Mouse (Mus musculus) forebrain, embryonic 15.5 days (tissue): ENCODE results near the gene Emilin3. TPM values are rescaled to one million over a fixed set of nuclear protein-coding genes. Genes with fewer than 3 reads are reported as not detected.

ENCODE experiments used
- ATAC-seq: fragments of 200-750 bp; cut with Nextera tagmentation; replicated peaks from 2 replicates; pipeline ENCODE4 v1.8.0; 2017; ENCODE audit warnings: mild to moderate bottlenecking, moderate TSS enrichment, moderate library complexity
- H3K27ac ChIP-seq: fragments of 300-500 bp; sonication (generic); replicated peaks from 2 replicates; pipeline ENCODE4 v1.5.1; 2015; ENCODE audit warnings: mild to moderate bottlenecking, inconsistent platforms
- H3K27me3 ChIP-seq: fragments of 300-500 bp; sonication (generic); 2 replicates; pipeline ENCODE4 v1.6.1; 2015; ENCODE audit warnings: inconsistent platforms
- H3K36me3 ChIP-seq: fragments of 300-500 bp; sonication (generic); 2 replicates; pipeline ENCODE4 v1.6.1; 2015; ENCODE audit warnings: mild to moderate bottlenecking, inconsistent platforms
- H3K4me1 ChIP-seq: fragments of 300-500 bp; sonication (generic); 2 replicates; pipeline ENCODE4 v1.6.1; 2015; ENCODE audit warnings: inconsistent platforms
- H3K4me2 ChIP-seq: fragments of 300-500 bp; sonication (generic); replicated peaks from 2 replicates; pipeline ENCODE4 v1.6.1; 2015; ENCODE audit warnings: mild to moderate bottlenecking, inconsistent platforms
- H3K4me3 ChIP-seq: fragments of 300-500 bp; sonication (generic); 2 replicates; pipeline ENCODE4 v1.5.1; 2015; ENCODE audit warnings: mild to moderate bottlenecking, inconsistent platforms
- H3K9ac ChIP-seq: fragments of 300-500 bp; sonication (generic); replicated peaks from 2 replicates; pipeline ENCODE4 v1.6.1; 2015; ENCODE audit warnings: mild to moderate bottlenecking, inconsistent platforms
- H3K9me3 ChIP-seq: fragments of 300-500 bp; sonication (generic); 2 replicates; pipeline ENCODE4 v1.6.1; 2016; ENCODE audit warnings: inconsistent platforms
- WGBS: fragments of 180-500 bp; shearing (Covaris S2); methylation state at CpG from one replicate; pipeline ENCODE4 v1.1.7; 2015; ENCODE audit warnings: mixed read lengths; 5-methylcytosine and 5-hydroxymethylcytosine counted together
- polyA plus RNA-seq: library from polyadenylated mRNA; unstranded; fragments of >200 nt; fragmentation: Nextera tagmentation; extraction: Ambion mirVana; gene quantifications from 2 replicates; pipeline ENCODE4 v1.2.1, GENCODE M21; 2015

Emilin3 gene
- polyA plus RNA-seq, 1 experiment from 2014 or later: 0.34 TPM

DNA sequence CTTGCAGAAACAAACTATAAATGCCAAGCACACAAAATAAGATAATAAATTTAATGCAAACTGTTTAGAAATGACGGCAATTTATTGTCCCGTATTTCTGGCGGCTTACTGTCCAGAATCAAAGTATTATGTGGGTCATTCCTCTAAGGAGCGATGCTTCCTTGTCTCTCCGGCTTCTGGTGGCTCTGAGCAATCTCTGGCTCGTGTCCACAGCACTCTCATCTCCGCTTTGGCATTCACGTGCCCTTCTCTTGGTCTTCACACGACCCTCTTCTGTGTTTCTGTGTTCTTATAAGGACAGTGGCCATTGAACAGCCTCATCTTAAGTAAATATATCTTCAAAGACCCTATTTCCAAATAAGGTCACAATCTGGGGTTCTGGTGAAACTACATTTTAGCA, 2.5 kb upstream of the Emilin3 start:
- no peak for ATAC-seq
- H3K27me3 ChIP-seq: peaks cover 40% of the 10 kb centered on the region

DNA sequence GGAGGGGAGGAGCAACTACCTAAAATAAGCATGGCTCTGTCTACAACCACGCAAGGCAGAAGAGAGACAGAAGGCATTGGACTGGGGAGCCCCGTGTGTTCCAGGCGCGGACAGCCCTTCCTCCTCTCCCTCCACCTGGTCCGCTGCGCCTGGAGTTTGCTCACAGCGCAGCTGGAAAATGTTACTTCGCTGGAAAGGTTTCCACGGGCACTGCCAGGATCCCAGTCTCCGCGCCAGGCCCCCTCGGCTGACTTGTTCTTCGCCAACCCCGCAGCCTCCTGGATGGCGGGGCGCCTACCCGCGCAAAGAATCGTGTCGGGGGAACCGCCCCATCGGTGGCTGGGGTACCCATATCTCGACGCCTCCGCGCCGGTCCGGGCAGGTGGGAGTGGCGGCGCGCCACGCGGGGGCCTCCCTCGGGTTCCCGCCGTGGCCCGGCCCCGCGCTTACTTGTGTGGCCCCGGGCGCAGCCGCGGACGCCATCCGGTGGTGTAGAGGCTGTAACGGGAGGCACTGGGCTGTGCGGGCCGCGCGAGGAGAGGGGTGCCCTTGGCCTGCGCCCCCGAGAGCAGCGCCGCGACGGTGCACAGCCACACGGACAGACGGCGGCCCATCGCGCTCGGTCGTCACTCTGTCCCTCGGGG, 448 bp downstream of the Emilin3 start:
- Histone ChIP-seq H3K9ac (peak overlapping the region; percentile 36), H3K36me3 (no peaks in the 10 kb centered on the region), H3K4me3 (peak overlapping the region; percentile 44), H3K27ac (no peak overlapping the region), H3K27me3 (peaks cover 40% of the 10 kb centered on the region), H3K4me2 (peak overlapping the region; percentile 87), H3K9me3 (no peaks in the 10 kb centered on the region), H3K4me1 (peaks cover 20% of the 10 kb centered on the region)
- WGBS: 1% methylated on average over 64 of the region's 64 CpGs
- peak; percentile 59 for ATAC-seq

More for the DNA sequence above, 2.5 kb upstream of the Emilin3 start:
- H3K9ac ChIP-seq: no peak overlapping the region
- H3K27ac ChIP-seq: no peak overlapping the region
- peaks cover 20% of the 10 kb centered on the region for H3K4me1 ChIP-seq
- 88% methylated on average over 9 of the region's 9 CpGs for WGBS
- no peak overlapping the region for H3K4me3 ChIP-seq
- H3K4me2 ChIP-seq: no peak overlapping the region
- no peaks in the 10 kb centered on the region for H3K9me3 ChIP-seq
- H3K36me3 ChIP-seq: no peaks in the 10 kb centered on the region

DNA sequence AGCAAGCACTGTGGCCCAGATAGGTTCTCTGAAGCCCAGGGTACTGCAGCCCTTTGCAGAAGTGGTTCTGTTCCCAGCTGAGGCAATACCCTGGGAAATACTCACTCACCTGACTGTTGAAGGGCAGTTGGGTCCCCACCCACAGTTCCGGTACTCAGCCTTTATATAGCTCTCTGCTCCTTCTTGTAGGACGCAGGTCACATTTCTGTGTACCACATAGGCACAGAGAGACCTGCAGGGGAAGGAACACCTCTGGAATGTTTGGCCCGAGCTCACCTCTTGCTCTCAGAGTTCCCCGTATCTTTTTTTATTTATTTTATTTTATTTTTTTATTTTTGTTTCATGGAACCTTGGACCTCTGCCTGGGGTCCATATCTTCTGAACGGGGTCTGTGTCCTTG, 1.5 kb downstream of the Emilin3 start:
- H3K4me1 ChIP-seq: peaks cover 13% of the 10 kb centered on the region
- ATAC-seq: no peak
- peaks cover 40% of the 10 kb centered on the region for H3K27me3 ChIP-seq
- 90% methylated on average over 5 of the region's 5 CpGs for WGBS
- no peaks in the 10 kb centered on the region for H3K9me3 ChIP-seq
- H3K36me3 ChIP-seq: no peaks in the 10 kb centered on the region
- H3K4me3 ChIP-seq: no peak overlapping the region
- no peak overlapping the region for H3K27ac ChIP-seq
- H3K4me2 ChIP-seq: no peak overlapping the region
- no peak overlapping the region for H3K9ac ChIP-seq

DNA sequence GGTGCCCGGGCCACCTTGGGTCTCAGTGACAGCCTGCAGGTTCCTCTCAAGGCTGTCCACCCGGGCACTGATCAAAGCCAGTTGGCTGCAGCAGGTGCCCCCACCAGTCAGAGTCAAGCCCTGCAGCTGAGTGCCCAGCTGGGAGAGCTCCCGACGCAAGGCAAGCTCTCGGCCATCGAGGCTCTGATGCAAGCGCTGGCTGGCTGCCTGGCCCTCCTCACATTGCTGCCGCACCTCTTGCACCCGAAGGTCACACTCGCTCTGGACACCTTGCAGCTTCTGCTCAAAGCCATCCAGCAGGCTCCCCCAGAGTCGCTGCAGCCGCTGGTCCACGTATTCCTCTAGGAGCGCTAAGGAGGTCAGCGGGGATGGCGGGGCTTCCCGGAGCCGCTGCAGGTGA, 3.5 kb downstream of the Emilin3 start:
- 69% methylated on average over 18 of the region's 18 CpGs for WGBS
- Histone ChIP-seq H3K4me2 (no peak overlapping the region), H3K27ac (no peak overlapping the region), H3K4me3 (no peak overlapping the region), H3K4me1 (peaks cover 13% of the 10 kb centered on the region), H3K27me3 (peaks cover 31% of the 10 kb centered on the region), H3K9me3 (no peaks in the 10 kb centered on the region), H3K36me3 (no peaks in the 10 kb centered on the region), H3K9ac (no peak overlapping the region)
- ATAC-seq: no peak

DNA sequence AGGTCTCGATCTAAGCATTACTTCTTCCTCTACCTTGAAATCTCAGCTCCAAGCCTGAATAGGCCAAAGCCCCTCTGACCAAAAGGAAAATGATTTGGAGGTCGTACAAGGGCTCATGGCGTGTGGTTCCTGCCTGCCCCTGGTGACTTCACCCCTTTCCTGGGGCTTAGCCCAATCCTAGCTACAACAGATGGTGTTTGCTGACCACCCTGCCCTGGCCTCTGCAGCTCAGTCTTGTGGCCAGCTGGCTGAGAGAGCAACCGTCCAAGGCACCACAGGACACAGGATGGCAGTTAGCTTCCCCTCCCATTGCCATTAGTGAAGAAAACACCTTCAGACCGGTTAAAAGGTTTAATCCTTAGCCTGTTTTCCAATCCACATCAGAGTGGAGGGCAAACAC, 6.0 kb downstream of the Emilin3 start:
- H3K27me3 ChIP-seq: peaks cover 10% of the 10 kb centered on the region
- H3K4me1 ChIP-seq: no peaks in the 10 kb centered on the region
- H3K4me3 ChIP-seq: no peak overlapping the region
- no peaks in the 10 kb centered on the region for H3K9me3 ChIP-seq
- no peaks in the 10 kb centered on the region for H3K36me3 ChIP-seq
- ATAC-seq: no peak
- H3K27ac ChIP-seq: no peak overlapping the region
- 77% methylated on average over 5 of the region's 5 CpGs for WGBS
- no peak overlapping the region for H3K4me2 ChIP-seq
- H3K9ac ChIP-seq: no peak overlapping the region

DNA sequence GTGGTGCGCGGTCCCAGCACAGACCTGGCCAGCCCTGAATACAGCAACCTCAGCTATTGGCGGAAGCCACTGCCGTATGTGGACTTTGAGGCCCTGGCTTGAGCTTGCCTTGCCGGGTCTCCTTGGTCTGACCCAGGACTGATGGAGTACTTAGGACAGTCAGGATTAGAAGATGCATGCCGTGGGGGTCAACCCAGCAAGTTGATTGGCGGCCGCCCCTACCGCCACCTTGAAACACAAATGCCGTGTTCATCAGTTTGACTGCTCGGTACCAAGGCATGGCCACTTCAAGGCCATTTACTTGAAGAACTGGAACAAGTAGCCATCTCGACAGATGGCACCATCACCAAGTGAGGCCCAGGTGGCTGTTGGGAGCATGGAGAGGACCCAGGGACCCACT, 6.8 kb downstream of the Emilin3 start:
- Histone ChIP-seq H3K4me1 (no peaks in the 10 kb centered on the region), H3K36me3 (no peaks in the 10 kb centered on the region), H3K27me3 (peaks cover 2% of the 10 kb centered on the region; the same call in 1 of the 2 replicates), H3K4me2 (no peak overlapping the region), H3K4me3 (no peak overlapping the region), H3K9ac (no peak overlapping the region), H3K27ac (no peak overlapping the region), H3K9me3 (no peaks in the 10 kb centered on the region)
- 95% methylated on average over 12 of the region's 12 CpGs for WGBS
- no peak for ATAC-seq

DNA sequence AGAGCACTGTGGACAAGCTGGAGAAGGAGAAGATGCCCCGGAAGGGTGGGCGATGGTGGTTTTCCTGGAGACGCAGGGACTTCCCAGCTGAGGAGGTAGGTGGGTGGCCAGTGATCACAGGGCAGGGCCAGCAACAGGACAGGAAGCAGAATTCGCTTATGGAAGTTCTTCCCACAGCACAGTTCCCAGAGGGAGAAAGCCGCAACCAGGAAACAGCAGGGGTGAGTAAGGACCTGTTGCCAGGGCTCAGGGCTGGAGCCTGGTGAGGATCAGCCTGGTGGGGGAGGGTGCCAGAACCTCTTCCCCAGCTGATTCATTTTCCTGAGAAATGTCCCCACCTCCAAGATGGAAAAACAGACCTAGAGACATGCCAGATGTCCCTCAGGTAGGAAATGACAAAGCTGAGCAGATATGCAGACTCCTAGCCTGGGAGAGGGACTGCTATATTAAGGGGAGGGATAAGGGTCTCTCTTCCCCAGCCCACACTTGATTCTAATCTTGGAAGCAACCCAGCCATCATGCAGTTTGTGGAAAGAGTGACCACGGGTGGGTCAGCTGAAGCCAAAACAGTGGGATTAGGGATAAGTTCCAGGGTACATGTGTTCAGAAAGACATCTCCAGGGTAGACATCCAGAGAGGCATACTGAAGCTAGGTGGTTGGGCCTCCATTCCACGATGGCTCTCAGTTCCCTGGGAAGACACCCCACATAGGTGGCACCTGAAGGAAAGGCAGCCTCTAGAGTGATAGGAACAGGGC, 10.3 kb downstream of the Emilin3 start:
- WGBS: 87% methylated on average over 7 of the region's 7 CpGs
- Histone ChIP-seq H3K9me3 (no peaks in the 10 kb centered on the region), H3K27me3 (no peaks in the 10 kb centered on the region), H3K4me2 (no peak overlapping the region), H3K4me1 (no peaks in the 10 kb centered on the region), H3K9ac (no peak overlapping the region), H3K27ac (no peak overlapping the region), H3K4me3 (no peak overlapping the region), H3K36me3 (no peaks in the 10 kb centered on the region)
- ATAC-seq: no peak

DNA sequence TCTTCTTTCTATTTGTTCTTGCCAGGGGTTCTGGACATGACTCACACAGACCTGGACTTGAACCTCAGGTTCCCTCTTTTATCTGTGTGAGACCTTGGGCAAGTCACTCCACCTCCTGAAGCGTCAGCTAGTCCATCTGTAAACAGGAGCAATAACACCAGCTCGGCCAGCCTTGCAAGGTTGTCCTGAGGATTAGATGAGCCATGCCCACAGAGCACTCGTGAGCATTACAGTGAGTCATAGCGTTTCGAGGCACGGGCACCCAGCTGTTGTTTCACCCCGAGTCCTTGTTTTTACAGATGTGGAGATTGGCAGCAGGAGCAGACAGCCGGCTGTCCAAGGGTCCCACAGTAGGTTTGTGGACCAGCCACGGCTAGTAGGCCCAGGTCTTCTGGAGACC, 20.4 kb downstream of the Emilin3 start:
- H3K36me3 ChIP-seq: no peaks in the 10 kb centered on the region
- 86% methylated on average over 9 of the region's 9 CpGs for WGBS
- H3K4me1 ChIP-seq: peaks cover 11% of the 10 kb centered on the region
- H3K4me2 ChIP-seq: no peak overlapping the region
- 0 out of 2 replicates have a peak, but pooled peaks cover 6% of the 10 kb centered on the region for H3K27me3 ChIP-seq
- no peak overlapping the region for H3K4me3 ChIP-seq
- H3K27ac ChIP-seq: no peak overlapping the region
- ATAC-seq: no peak
- no peak overlapping the region for H3K9ac ChIP-seq
- no peaks in the 10 kb centered on the region for H3K9me3 ChIP-seq

DNA sequence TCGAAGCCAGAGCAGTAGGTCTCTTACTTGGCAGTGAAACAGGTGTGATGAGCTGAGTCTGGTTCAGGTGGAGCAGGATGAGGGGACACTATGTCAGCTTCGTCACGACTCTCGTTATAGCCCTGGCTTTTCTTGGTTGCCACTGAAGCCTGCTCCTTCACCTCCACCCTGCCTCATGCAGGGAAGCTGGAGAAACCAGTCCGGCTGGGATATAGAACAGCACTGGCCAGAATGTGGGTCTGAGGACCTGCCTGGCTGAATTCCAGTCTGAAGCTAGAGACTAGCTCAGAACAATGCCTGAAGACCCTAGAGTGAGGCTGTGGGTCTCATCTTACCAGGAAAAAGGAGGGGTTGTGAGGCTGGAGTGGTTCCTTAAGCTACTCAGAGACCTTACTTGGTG, 21.1 kb downstream of the Emilin3 start:
- H3K9me3 ChIP-seq: no peaks in the 10 kb centered on the region
- H3K4me3 ChIP-seq: no peak overlapping the region
- no peak overlapping the region for H3K9ac ChIP-seq
- H3K4me1 ChIP-seq: peaks cover 11% of the 10 kb centered on the region
- ATAC-seq: no peak
- no peak overlapping the region for H3K4me2 ChIP-seq
- H3K27me3 ChIP-seq: 0 out of 2 replicates have a peak, but pooled peaks cover 6% of the 10 kb centered on the region
- 82% methylated on average over 5 of the region's 5 CpGs for WGBS
- no peak overlapping the region for H3K27ac ChIP-seq
- H3K36me3 ChIP-seq: no peaks in the 10 kb centered on the region

DNA sequence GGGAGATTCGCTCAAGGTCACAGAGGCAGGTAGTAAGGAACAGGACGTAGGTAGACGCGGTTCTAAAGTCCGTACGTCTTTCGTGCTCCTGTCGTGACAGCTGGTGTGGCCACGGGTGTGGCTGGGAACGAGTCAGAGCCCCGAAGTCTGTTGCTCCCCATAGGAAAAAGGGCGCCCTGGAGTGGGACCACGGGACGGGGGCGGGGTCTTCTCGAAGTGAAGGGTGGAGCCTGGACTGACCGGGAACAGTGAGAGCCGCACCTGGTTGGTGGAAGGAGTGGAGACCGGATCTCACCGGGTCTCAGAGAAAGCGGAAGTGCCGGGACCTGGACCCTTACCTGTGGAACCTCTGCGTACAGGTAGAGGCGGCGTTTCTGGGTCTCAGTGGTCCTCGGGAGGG, 24.3 kb downstream of the Emilin3 start:
- Histone ChIP-seq H3K4me1 (peaks cover 11% of the 10 kb centered on the region), H3K9ac (no peak overlapping the region), H3K27ac (no peak overlapping the region), H3K36me3 (no peaks in the 10 kb centered on the region), H3K27me3 (0 out of 2 replicates have a peak, but pooled peaks cover 6% of the 10 kb centered on the region), H3K4me2 (peak overlapping the region; percentile 58), H3K4me3 (peak overlapping the region; percentile 37), H3K9me3 (no peaks in the 10 kb centered on the region)
- ATAC-seq: peak; percentile 43
- WGBS: 1% methylated on average over 26 of the region's 26 CpGs

DNA sequence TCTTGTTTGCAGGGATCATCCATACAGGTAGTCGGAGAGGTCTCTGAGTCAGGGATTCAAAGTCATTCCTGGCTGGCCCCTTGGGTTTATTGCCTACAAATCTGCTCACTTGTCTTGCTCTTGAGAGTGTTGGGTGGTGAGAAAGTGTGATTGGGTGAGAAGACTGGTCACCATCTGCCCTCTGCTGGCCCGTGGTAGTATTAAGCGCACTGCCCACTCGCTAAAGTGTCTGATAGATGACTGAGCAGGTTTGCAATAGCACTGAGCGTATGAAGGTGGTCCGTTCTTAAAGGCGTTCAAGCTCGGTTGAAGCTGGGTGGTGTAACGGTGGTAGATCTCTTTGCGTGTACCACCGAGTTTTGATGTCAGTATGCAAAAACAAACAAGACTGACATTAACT, 24.8 kb downstream of the Emilin3 start:
- Histone ChIP-seq H3K27ac (no peak overlapping the region), H3K9me3 (no peaks in the 10 kb centered on the region), H3K27me3 (0 out of 2 replicates have a peak, but pooled peaks cover 6% of the 10 kb centered on the region), H3K9ac (no peak overlapping the region), H3K4me3 (peak overlapping the region; percentile 37), H3K4me1 (peaks cover 11% of the 10 kb centered on the region), H3K36me3 (no peaks in the 10 kb centered on the region), H3K4me2 (peak overlapping the region; percentile 58)
- peak; percentile 88 for ATAC-seq
- 3% methylated on average over 11 of the region's 11 CpGs for WGBS

DNA sequence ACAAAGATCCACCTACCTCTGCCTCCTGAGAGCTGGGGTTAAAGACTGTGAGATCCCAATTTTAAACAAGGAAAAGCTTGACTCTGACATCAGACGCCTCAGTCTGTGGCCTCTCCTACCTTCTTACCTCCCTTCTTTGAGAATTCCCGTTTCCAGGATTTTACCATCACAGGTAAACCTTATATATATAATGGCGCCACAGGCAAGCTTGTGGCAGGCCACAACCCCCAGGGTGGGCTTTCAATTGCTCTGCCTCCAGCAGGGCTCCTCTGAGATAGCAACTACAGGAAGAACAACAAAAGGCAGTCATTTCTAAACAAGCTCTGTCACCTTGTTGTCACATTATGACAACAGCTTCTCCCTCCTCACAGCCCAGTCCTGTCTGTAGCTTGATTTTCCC, 25.9 kb downstream of the Emilin3 start:
- Histone ChIP-seq H3K36me3 (no peaks in the 10 kb centered on the region), H3K9me3 (no peaks in the 10 kb centered on the region), H3K4me3 (no peak overlapping the region), H3K27ac (no peak overlapping the region), H3K4me1 (peaks cover 11% of the 10 kb centered on the region), H3K4me2 (no peak overlapping the region), H3K27me3 (0 out of 2 replicates have a peak, but pooled peaks cover 6% of the 10 kb centered on the region), H3K9ac (no peak overlapping the region)
- ATAC-seq: no peak
- 72% methylated on average over 3 of the region's 3 CpGs for WGBS
